Mouse (Mus musculus) ES-E14 (cell line): ENCODE data around the gene Ccdc157. TPM values are rescaled to one million over a fixed set of nuclear protein-coding genes. Genes with fewer than 3 reads are reported as not detected.

ENCODE experiments used
- DNase-seq: peaks from one replicate; pipeline ENCODE4 v3.0.0-alpha.2; 2013; ENCODE audit warnings: low read depth, low spot score
- H3K27ac ChIP-seq: 2 replicates; pipeline ENCODE4 v1.5.1; 2012; ENCODE audit warnings: low read depth, mild to moderate bottlenecking, low read length, moderate library complexity, mixed read lengths; ENCODE audit not compliant: poor library complexity, insufficient read depth, severe bottlenecking
- H3K36me3 ChIP-seq: 2 replicates; pipeline ENCODE4 v1.6.1; 2012; ENCODE audit warnings: mild to moderate bottlenecking, low read length, moderate library complexity, mixed read lengths; ENCODE audit not compliant: control insufficient read depth, poor library complexity, insufficient read depth, severe bottlenecking
- H3K4me1 ChIP-seq, 2 experiments: fragments of 150-350 bp in 1 of 2; sonication (generic) in 1 of 2; 2 replicates each; pipeline ENCODE4 v1.6.1; 2012; ENCODE audit warnings: low read length in 2 of 2, mild to moderate bottlenecking in 1 of 2, mixed read lengths in 1 of 2; ENCODE audit not compliant: control insufficient read depth in 2 of 2, insufficient read depth in 2 of 2, poor library complexity in 1 of 2
- H3K4me3 ChIP-seq, 2 experiments: fragments of 150-350 bp in 1 of 2; sonication (generic) in 1 of 2; 2 replicates each; pipeline ENCODE4 v1.5.1; 2012; ENCODE audit warnings: low read length in 2 of 2, low read depth in 1 of 2, mild to moderate bottlenecking in 1 of 2, mixed read lengths in 1 of 2; ENCODE audit not compliant: insufficient read depth in 1 of 2, poor library complexity in 1 of 2, severe bottlenecking in 1 of 2
- H3K9ac ChIP-seq: 2 replicates; pipeline ENCODE4 v1.6.1; 2012; ENCODE audit warnings: low read depth, mild to moderate bottlenecking, low read length, mixed read lengths; ENCODE audit not compliant: poor library complexity, insufficient read depth, severe bottlenecking
- H3K9me3 ChIP-seq: fragments of 150-350 bp; sonication (generic); 2 replicates; pipeline ENCODE4 v1.6.1; 2012; ENCODE audit warnings: low read depth, mild to moderate bottlenecking, low read length; ENCODE audit not compliant: control insufficient read depth, insufficient read depth
- CHD2 ChIP-seq: IDR thresholded peaks from 2 replicates; pipeline ENCODE4 v1.6.1; 2014; ENCODE audit warnings: mild to moderate bottlenecking, low read depth, low read length, inconsistent platforms
- HCFC1 ChIP-seq: IDR thresholded peaks from 2 replicates; pipeline ENCODE4 v1.6.1; 2012; ENCODE audit warnings: low read length, inconsistent platforms, borderline replicate concordance; ENCODE audit not compliant: insufficient read depth
- MAFK ChIP-seq: IDR thresholded peaks from 2 replicates; pipeline ENCODE4 v1.6.1; 2014; ENCODE audit warnings: mild to moderate bottlenecking, low read depth, low read length, inconsistent platforms; ENCODE audit not compliant: insufficient read depth
- ZC3H11A ChIP-seq: IDR thresholded peaks from 2 replicates; pipeline ENCODE4 v1.6.1; 2012; ENCODE audit warnings: low read depth, mild to moderate bottlenecking, inconsistent platforms, low read length, borderline replicate concordance
- ZNF384 ChIP-seq: IDR thresholded peaks from 2 replicates; pipeline ENCODE4 v1.6.1; 2012; ENCODE audit warnings: low read depth, low read length, inconsistent platforms
- in situ Hi-C, 2 experiments: fragments of 600-800 bp; cut with MboI; formaldehyde crosslinking; loops; one replicate each; pipeline ENCODE4 v1.15.1; 2025; ENCODE audit warnings: low sequenced_read_pairs in 2 of 2, inconsistent platforms in 1 of 2; ENCODE audit not compliant: unreplicated experiment in 2 of 2
- total RNA-seq: library from RNA; depleted of rRNA; stranded (reverse); fragments of 300-350 nt; gene quantifications from 2 replicates; pipeline ENCODE4 v1.2.3, GENCODE M21; 2012

Gene Ccdc157
- total RNA-seq, 1 experiment = 4.3 TPM

GRCm38 (mm10) chr11:4205951-4206350 is 45.9 kb upstream of the Ccdc157 start:
- Histone ChIP-seq H3K9ac (no peak overlapping the region), H3K9me3 (no peaks in the 10 kb centered on the region), H3K4me1 (no peaks in the 10 kb centered on the region), H3K4me3 (no peak overlapping the region), H3K27ac (no peak overlapping the region), H3K36me3 (peaks cover 14% of the 10 kb centered on the region; the same call in 1 of the 2 replicates)
- in situ Hi-C loops = no loop called here
- DNase-seq = no peak
- TF ChIP-seq CHD2 (no peak), ZNF384 (no peak), MAFK (no peak)

GRCm38 (mm10) chr11:4205097-4205655 is 45.1 kb upstream of the Ccdc157 start:
- in situ Hi-C loops = no loop called here
- Histone ChIP-seq H3K4me3 (no peak overlapping the region), H3K4me1 (no peaks in the 10 kb centered on the region), H3K36me3 (peaks cover 14% of the 10 kb centered on the region; the same call in 1 of the 2 replicates), H3K9ac (no peak overlapping the region), H3K9me3 (no peaks in the 10 kb centered on the region), H3K27ac (no peak overlapping the region)
- no peak for DNase-seq
- TF ChIP-seq HCFC1 (no peak), ZNF384 (no peak), CHD2 (no peak), MAFK (no peak), ZC3H11A (no peak)

DNA sequence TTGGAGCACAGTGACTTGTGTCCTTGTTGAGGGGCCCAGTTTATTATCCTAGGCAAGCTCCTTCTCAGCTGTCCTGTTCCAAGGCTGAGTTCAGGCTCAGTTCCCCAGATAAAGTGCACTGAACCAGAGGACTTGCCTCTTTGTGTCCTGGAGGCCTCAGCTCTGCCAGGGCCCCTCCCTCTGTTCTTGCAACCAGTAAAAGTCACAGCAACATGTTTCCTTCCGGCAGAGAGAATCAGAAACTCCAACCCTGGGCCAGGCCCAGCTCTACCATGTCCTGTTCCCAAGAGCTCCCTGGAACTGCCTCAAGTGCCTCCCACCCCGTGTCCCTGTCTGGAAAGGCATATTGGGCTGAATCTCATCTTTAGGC is 43.6 kb upstream of the Ccdc157 start:
- Histone ChIP-seq H3K9ac (no peak overlapping the region), H3K36me3 (peaks cover 14% of the 10 kb centered on the region; the same call in 1 of the 2 replicates), H3K4me3 (no peak overlapping the region), H3K27ac (no peak overlapping the region), H3K9me3 (no peaks in the 10 kb centered on the region), H3K4me1 (no peaks in the 10 kb centered on the region)
- DNase-seq = no peak
- in situ Hi-C loops = no loop called here
- TF ChIP-seq HCFC1 = no peak
- TF ChIP-seq ZNF384 = no peak
- no peak for TF ChIP-seq MAFK
- no peak for TF ChIP-seq ZC3H11A
- no peak for TF ChIP-seq CHD2

- Histone ChIP-seq H3K4me3 (no peak overlapping the region), H3K9ac (no peak overlapping the region), H3K36me3 (peaks cover 13% of the 10 kb centered on the region; the same call in 1 of the 2 replicates), H3K4me1 (no peaks in the 10 kb centered on the region), H3K9me3 (no peaks in the 10 kb centered on the region), H3K27ac (no peak overlapping the region)
- TF ChIP-seq ZNF384 = no peak
- no peak for TF ChIP-seq MAFK
- TF ChIP-seq ZC3H11A = no peak
- no peak for TF ChIP-seq HCFC1
- no peak for TF ChIP-seq CHD2
- in situ Hi-C loops = no loop called here
- DNase-seq = no peak
Measured at GRCm38 (mm10) chr11:4202995-4203704, 43.1 kb upstream of the Ccdc157 start.
